Mouse (Mus musculus) spleen, adult 2 months (tissue): ENCODE data around the gene Acd. TPM values are rescaled to one million over a fixed set of nuclear protein-coding genes. Genes with fewer than 3 reads are reported as not detected.
A peak's percentile ranks its signal among the peaks of the same experiment; 100 is the strongest.

Source experiments
- DNase-seq, 2 experiments: peaks; one replicate each; pipeline versions ENCODE4 v3.0.0 to v3.0.0-alpha.2; 2012 to 2021; ENCODE audit warnings: low spot score in 2 of 2, low read depth in 1 of 2
- H3K27ac ChIP-seq: fragments of 200-500 bp; 2 replicates; pipeline ENCODE4 v1.5.1; 2012; ENCODE audit warnings: low read length, inconsistent platforms; ENCODE audit not compliant: insufficient read depth
- H3K27me3 ChIP-seq: fragments of 200-500 bp; 2 replicates; pipeline ENCODE4 v1.6.1; 2012; ENCODE audit warnings: mild to moderate bottlenecking, moderate library complexity, low read length, inconsistent platforms; ENCODE audit not compliant: control insufficient read depth, insufficient read depth
- H3K36me3 ChIP-seq: fragments of 200-500 bp; 2 replicates; pipeline ENCODE4 v1.6.1; 2012; ENCODE audit warnings: mild to moderate bottlenecking, low read length, inconsistent platforms; ENCODE audit not compliant: control insufficient read depth, insufficient read depth
- H3K4me1 ChIP-seq: fragments of 200-500 bp; 2 replicates; pipeline ENCODE4 v1.6.1; 2011; ENCODE audit warnings: inconsistent platforms; ENCODE audit not compliant: control insufficient read depth, insufficient read depth, insufficient read length
- H3K4me3 ChIP-seq: fragments of 200-500 bp; 2 replicates; pipeline ENCODE4 v1.5.1; 2011; ENCODE audit warnings: mild to moderate bottlenecking, inconsistent platforms; ENCODE audit not compliant: insufficient read depth, insufficient read length; ENCODE audit errors: extremely low read depth
- CTCF ChIP-seq: fragments of 200-500 bp; IDR thresholded peaks from 2 replicates; pipeline ENCODE4 v1.5.1; 2011; ENCODE audit warnings: mild to moderate bottlenecking, inconsistent platforms; ENCODE audit not compliant: insufficient read depth, insufficient read length, insufficient replicate concordance; ENCODE audit errors: extremely low read depth
- POLR2A ChIP-seq: fragments of 200-500 bp; IDR thresholded peaks from 2 replicates; pipeline ENCODE4 v1.6.1; 2011; ENCODE audit warnings: low read depth, low read length, inconsistent platforms
- WGBS: fragments of 180-500 bp; shearing (Covaris S2); methylation state at CpG from one replicate; pipeline ENCODE4 v1.1.7; 2018; 5-methylcytosine and 5-hydroxymethylcytosine counted together
- polyA plus RNA-seq: library from polyadenylated mRNA; depleted of rRNA; stranded (reverse); fragments of >200 nt; gene quantifications from 2 replicates; pipeline ENCODE4 v1.2.3, GENCODE M21; 2012

Acd gene
- polyA plus RNA-seq, 1 experiment, result 47.3 TPM

- TF ChIP-seq CTCF (no peak), POLR2A (no peak)
- WGBS, result 83% methylated on average over 18 of the region's 18 CpGs
- peak overlapping the region; percentile 54 for H3K4me3 ChIP-seq
- peaks cover 10% of the 10 kb centered on the region; the same call in 1 of the 2 replicates for H3K4me1 ChIP-seq
- peaks cover 20% of the 10 kb centered on the region for H3K36me3 ChIP-seq
- no peak for DNase-seq
- peak overlapping the region; percentile 69; the same call in 1 of the 2 replicates for H3K27ac ChIP-seq
- H3K27me3 ChIP-seq, result no peaks in the 10 kb centered on the region
These were observed 1.1 kb upstream of the Acd start for GRCm38 (mm10) chr8:105702001-105702401.

- under 1% methylated on average over 21 of the region's 21 CpGs for WGBS
- Histone ChIP-seq H3K27me3 (no peaks in the 10 kb centered on the region), H3K4me3 (peak overlapping the region; percentile 86), H3K4me1 (peaks cover 10% of the 10 kb centered on the region; the same call in 1 of the 2 replicates), H3K36me3 (peaks cover 29% of the 10 kb centered on the region), H3K27ac (peak overlapping the region; percentile 73)
- TF ChIP-seq POLR2A, result no peak
- no peak for TF ChIP-seq CTCF
- DNase-seq, result peak; percentile 67
These were observed 336 bp downstream of the Acd start for GRCm38 (mm10) chr8:105700566-105700965.

- peaks cover 33% of the 10 kb centered on the region for H3K36me3 ChIP-seq
- no peak for DNase-seq
- peak overlapping the region; percentile 73; the same call in 1 of the 2 replicates for H3K27ac ChIP-seq
- no peaks in the 10 kb centered on the region for H3K27me3 ChIP-seq
- H3K4me1 ChIP-seq, result peaks cover 10% of the 10 kb centered on the region; the same call in 1 of the 2 replicates
- peak overlapping the region; percentile 86; the same call in 1 of the 2 replicates for H3K4me3 ChIP-seq
- no peak for TF ChIP-seq POLR2A
- no peak for TF ChIP-seq CTCF
- 76% methylated on average over 11 of the region's 11 CpGs for WGBS
These were observed 1.2 kb downstream of the Acd start for GRCm38 (mm10) chr8:105699488-105700215.

DNA sequence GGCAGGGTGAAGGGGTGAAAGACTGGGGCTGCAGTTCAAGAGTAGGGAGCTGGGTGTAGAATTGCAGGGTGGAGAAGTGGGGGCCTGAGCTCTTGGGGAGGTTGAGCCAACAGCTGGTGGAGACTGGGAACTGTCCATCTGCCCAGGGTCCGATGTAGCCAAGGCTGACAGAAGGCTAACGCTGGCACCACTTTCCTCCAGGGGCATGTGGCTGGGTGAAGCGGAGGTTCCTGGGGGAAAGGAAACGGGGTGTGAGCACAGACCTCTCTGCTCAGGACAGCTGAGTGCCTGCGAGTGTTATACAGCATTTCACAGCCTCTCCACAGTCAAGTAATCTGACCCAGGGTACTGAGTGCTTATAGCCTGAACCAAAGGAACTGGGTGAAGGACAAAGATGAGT, 2.2 kb downstream of the Acd start:
- H3K36me3 ChIP-seq, result peaks cover 40% of the 10 kb centered on the region

DNA sequence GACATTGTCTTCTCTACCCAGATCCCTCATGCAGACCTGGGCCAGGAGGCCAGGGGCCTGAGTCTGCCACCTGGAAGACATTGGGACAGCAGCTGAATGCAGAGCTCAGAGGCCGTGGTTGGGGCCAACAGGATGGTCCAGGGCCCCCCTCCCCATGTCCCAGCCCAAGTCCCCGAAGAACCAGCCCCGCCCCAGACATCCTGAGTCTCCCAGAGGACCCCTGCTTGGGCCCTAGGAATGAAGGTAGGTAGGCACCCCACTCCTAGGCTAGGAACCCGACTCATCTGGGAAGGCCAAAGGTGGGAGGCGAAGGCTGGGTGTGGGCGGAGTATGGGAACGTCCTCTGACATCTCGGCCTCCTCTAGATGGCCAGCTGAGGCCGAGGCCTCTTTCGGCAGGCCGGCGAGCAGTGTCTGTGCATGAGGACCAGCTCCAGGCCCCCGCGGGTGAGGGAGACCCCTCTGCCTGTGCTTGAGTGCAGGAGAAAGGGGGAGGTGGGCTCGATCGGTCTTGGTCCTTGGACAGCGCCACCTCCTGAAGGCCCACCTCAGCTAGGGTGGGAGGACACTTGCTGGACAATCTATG, 3.6 kb downstream of the Acd start:
- peaks cover 51% of the 10 kb centered on the region for H3K36me3 ChIP-seq
- DNase-seq, result no peak
- H3K27me3 ChIP-seq, result no peaks in the 10 kb centered on the region
- TF ChIP-seq CTCF (no peak), POLR2A (no peak)
- H3K4me3 ChIP-seq, result no peak overlapping the region
- 93% methylated on average over 17 of the region's 17 CpGs for WGBS
- H3K27ac ChIP-seq, result no peak overlapping the region
- peaks cover 10% of the 10 kb centered on the region; the same call in 1 of the 2 replicates for H3K4me1 ChIP-seq

More for the DNA sequence above, 2.2 kb downstream of the Acd start:
- no peak overlapping the region for H3K27ac ChIP-seq
- 94% methylated on average over 5 of the region's 5 CpGs for WGBS
- no peak for TF ChIP-seq CTCF
- no peak for TF ChIP-seq POLR2A
- no peak for DNase-seq
- no peaks in the 10 kb centered on the region for H3K27me3 ChIP-seq
- H3K4me1 ChIP-seq, result peaks cover 10% of the 10 kb centered on the region; the same call in 1 of the 2 replicates
- no peak overlapping the region for H3K4me3 ChIP-seq

DNA sequence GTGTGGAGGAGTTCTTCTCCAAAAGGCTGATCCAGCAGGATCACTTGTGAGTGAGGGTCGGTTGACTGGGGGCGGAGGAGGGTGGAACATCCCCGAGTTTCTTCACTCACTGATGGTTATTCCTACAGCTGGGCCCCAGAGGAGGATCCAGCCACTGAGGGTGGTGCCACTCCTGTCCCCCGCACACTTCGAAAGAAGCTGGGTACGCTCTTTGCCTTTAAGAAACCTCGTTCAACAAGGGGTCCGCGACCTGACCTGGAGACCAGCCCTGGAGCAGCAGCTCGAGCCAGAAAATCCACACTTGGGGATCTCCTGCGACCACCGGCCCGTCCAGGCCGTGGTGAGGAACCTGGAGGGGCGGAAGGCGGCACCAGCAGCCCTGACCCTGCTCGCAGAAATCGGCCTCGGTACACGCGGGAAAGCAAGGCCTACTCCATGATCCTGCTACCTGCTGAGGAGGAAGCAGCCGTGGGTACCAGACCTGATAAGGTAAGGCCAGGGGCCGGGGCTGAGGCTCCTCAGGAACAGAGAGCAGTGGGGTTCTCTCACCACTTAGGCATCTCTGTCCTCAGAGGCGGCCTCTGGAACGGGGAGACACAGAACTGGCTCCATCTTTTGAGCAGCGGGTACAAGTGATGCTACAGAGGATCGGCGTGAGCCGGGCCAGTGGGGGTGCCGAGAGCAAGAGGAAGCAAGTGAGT, 5.7 kb downstream of the Acd start:
- Histone ChIP-seq H3K27ac (no peak overlapping the region), H3K27me3 (no peaks in the 10 kb centered on the region), H3K4me3 (no peak overlapping the region), H3K36me3 (peaks cover 60% of the 10 kb centered on the region), H3K4me1 (peaks cover 3% of the 10 kb centered on the region; the same call in 1 of the 2 replicates)
- TF ChIP-seq POLR2A, result no peak
- TF ChIP-seq CTCF, result no peak
- WGBS, result 90% methylated on average over 30 of the region's 30 CpGs
- DNase-seq, result no peak
